Mouse (Mus musculus) cerebellum, adult (tissue): ENCODE results near the gene Cep78.

ENCODE experiments used
- ATAC-seq: cut with Nextera tagmentation; 2 replicates; pipeline ENCODE4 v1.9.2; 2017; ENCODE audit warnings: mild to moderate bottlenecking, moderate library complexity, mixed read lengths; ENCODE audit not compliant: insufficient number of reproducible peaks, low FRiP score, low TSS enrichment

Gene Cep78

GRCm38 (mm10) chr19:15984449-15985171 lies at the start of gene Cep78:
Cep78 (minus strand) TSS chr19:15984989.
- ATAC-seq: peak; percentile 86

GRCm38 (mm10) chr19:16031276-16031675 lies 46.5 kb upstream of the Cep78 start:
- peak; percentile 60; the same call in 1 of the 2 replicates for ATAC-seq

- ATAC-seq: peak; percentile 89
Observed at GRCm38 (mm10) chr19:16029253-16029771, 44.5 kb upstream of the Cep78 start.

GRCm38 (mm10) chr19:16028746-16029252 lies 44.0 kb upstream of the Cep78 start:
- no peak for ATAC-seq

GRCm38 (mm10) chr19:16027876-16028670 lies 43.3 kb upstream of the Cep78 start:
- ATAC-seq: no peak

GRCm38 (mm10) chr19:16026276-16026675 lies 41.5 kb upstream of the Cep78 start:
- no peak for ATAC-seq

GRCm38 (mm10) chr19:16022178-16022577 lies 37.4 kb upstream of the Cep78 start:
- ATAC-seq: no peak

- no peak for ATAC-seq
Observed at GRCm38 (mm10) chr19:16016171-16016570, 31.4 kb upstream of the Cep78 start.

- no peak for ATAC-seq
Observed at GRCm38 (mm10) chr19:16015191-16015968, 30.6 kb upstream of the Cep78 start.

GRCm38 (mm10) chr19:16009746-16010337 lies 25.1 kb upstream of the Cep78 start:
- no peak for ATAC-seq

- no peak for ATAC-seq
Observed at GRCm38 (mm10) chr19:16009111-16009510, 24.3 kb upstream of the Cep78 start.

- no peak for ATAC-seq
Observed at GRCm38 (mm10) chr19:16007131-16007530, 22.3 kb upstream of the Cep78 start.

- ATAC-seq: 0 out of 2 replicates have a peak, but pooled peaks have one; percentile 32
Observed at GRCm38 (mm10) chr19:15998157-15998556, 13.4 kb upstream of the Cep78 start.

GRCm38 (mm10) chr19:15996901-15997564 lies 12.2 kb upstream of the Cep78 start:
- peak; percentile 87 for ATAC-seq

GRCm38 (mm10) chr19:15990102-15990501 lies 5.3 kb upstream of the Cep78 start:
- ATAC-seq: no peak

- no peak for ATAC-seq
Observed at GRCm38 (mm10) chr19:15985172-15985713, 454 bp upstream of the Cep78 start.

- no peak for ATAC-seq
Observed at GRCm38 (mm10) chr19:15983739-15984344, 947 bp downstream of the Cep78 start.

- ATAC-seq: no peak
Observed at GRCm38 (mm10) chr19:15982926-15983738, 1.7 kb downstream of the Cep78 start.
